Mouse (Mus musculus) small intestine, adult 2 months (tissue): ENCODE results near the gene Anapc5. TPM values are rescaled to one million over a fixed set of nuclear protein-coding genes. Genes with fewer than 3 reads are reported as not detected.

Source experiments
- H3K27ac ChIP-seq: fragments of 200-500 bp; 2 replicates; pipeline ENCODE4 v1.5.1; 2012; ENCODE audit warnings: low read depth, low read length, control low read depth, inconsistent platforms; ENCODE audit not compliant: insufficient read depth
- H3K27me3 ChIP-seq: fragments of 200-500 bp; 2 replicates; pipeline ENCODE4 v1.6.1; 2012; ENCODE audit warnings: mild to moderate bottlenecking, moderate library complexity, low read length, inconsistent platforms; ENCODE audit not compliant: control insufficient read depth, insufficient read depth
- H3K36me3 ChIP-seq: fragments of 200-500 bp; 2 replicates; pipeline ENCODE4 v1.6.1; 2012; ENCODE audit warnings: mild to moderate bottlenecking, low read length, control low read depth, inconsistent platforms; ENCODE audit not compliant: control insufficient read depth, insufficient read depth
- H3K4me1 ChIP-seq: fragments of 200-500 bp; 2 replicates; pipeline ENCODE4 v1.6.1; 2012; ENCODE audit warnings: low read length, inconsistent platforms, mixed read lengths; ENCODE audit not compliant: control insufficient read depth, insufficient read depth, insufficient read length
- H3K4me3 ChIP-seq: fragments of 200-500 bp; 2 replicates; pipeline ENCODE4 v1.5.1; 2012; ENCODE audit warnings: low read depth, mild to moderate bottlenecking, control low read depth, inconsistent platforms, low read length, moderate library complexity
- CTCF ChIP-seq: fragments of 200-500 bp; IDR thresholded peaks from 2 replicates; pipeline ENCODE4 v1.5.1; 2012; ENCODE audit warnings: low read depth, mild to moderate bottlenecking, control low read depth, inconsistent platforms, low read length, moderate library complexity, mixed read lengths; ENCODE audit not compliant: insufficient replicate concordance, insufficient read length; ENCODE audit errors: extremely low read depth
- POLR2A ChIP-seq: fragments of 200-500 bp; IDR thresholded peaks from 2 replicates; pipeline ENCODE4 v1.6.1; 2012; ENCODE audit warnings: low read depth, mild to moderate bottlenecking, control low read depth, inconsistent platforms, low read length, moderate library complexity
- WGBS: fragments of 180-500 bp; shearing (Covaris S2); methylation state at CpG from one replicate; pipeline ENCODE4 v1.1.7; 2018; 5-methylcytosine and 5-hydroxymethylcytosine counted together
- polyA plus RNA-seq: library from polyadenylated mRNA; depleted of rRNA; stranded (reverse); fragments of >200 nt; gene quantifications from 2 replicates; pipeline ENCODE4 v1.2.3, GENCODE M21; 2012; rRNA removed

Anapc5 gene
- polyA plus RNA-seq, 1 experiment, result 94.7 TPM

DNA sequence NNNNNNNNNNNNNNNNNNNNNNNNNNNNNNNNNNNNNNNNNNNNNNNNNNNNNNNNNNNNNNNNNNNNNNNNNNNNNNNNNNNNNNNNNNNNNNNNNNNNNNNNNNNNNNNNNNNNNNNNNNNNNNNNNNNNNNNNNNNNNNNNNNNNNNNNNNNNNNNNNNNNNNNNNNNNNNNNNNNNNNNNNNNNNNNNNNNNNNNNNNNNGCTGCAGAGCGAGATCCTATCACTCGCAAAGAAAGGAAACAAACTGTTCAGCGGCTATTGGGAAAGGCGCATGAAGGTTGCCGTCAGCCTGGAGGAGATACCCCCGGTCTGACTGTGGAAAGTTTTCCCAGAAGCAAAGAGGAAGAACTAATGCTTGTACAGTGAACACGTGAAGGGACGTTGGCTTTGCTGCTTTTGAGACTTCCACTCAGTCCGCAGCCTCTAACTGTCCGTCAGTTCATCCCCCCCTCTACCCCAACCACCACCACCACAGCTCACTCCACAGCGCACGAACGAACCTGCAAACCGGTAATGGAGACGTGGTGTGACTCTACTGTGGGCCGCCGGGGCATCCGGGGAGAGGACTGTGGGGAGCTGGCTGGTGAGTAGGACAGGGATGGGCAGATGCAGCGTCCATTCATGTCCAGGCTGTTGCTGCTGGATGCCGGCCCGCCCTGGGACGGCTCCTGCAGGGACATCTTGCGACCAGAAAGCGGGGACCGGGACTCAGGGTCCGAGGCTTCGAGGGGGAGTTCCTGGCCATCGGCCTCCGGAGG is 57.7 kb downstream of the Anapc5 start:
- Histone ChIP-seq H3K36me3 (peaks cover 3% of the 10 kb centered on the region; the same call in 1 of the 2 replicates), H3K27me3 (no peaks in the 10 kb centered on the region), H3K4me3 (no peak overlapping the region), H3K27ac (no peak overlapping the region), H3K4me1 (peaks cover 8% of the 10 kb centered on the region)
- 64% methylated on average over 29 of the region's 29 CpGs for WGBS
- no peak for TF ChIP-seq CTCF
- TF ChIP-seq POLR2A, result no peak

GRCm38 (mm10) chr5:122756680-122757079 is 64.5 kb downstream of the Anapc5 start:
- Histone ChIP-seq H3K27me3 (no peaks in the 10 kb centered on the region), H3K4me1 (peaks cover 4% of the 10 kb centered on the region; the same call in 1 of the 2 replicates), H3K36me3 (peaks cover 3% of the 10 kb centered on the region; the same call in 1 of the 2 replicates), H3K27ac (no peak overlapping the region), H3K4me3 (no peak overlapping the region)
- no peak for TF ChIP-seq CTCF
- TF ChIP-seq POLR2A, result no peak
- WGBS, result 78% methylated on average over 7 of the region's 7 CpGs

GRCm38 (mm10) chr5:122756144-122756543 is 65.0 kb downstream of the Anapc5 start:
- H3K27ac ChIP-seq, result no peak overlapping the region
- H3K4me1 ChIP-seq, result peaks cover 4% of the 10 kb centered on the region; the same call in 1 of the 2 replicates
- H3K27me3 ChIP-seq, result no peaks in the 10 kb centered on the region
- peaks cover 3% of the 10 kb centered on the region; the same call in 1 of the 2 replicates for H3K36me3 ChIP-seq
- WGBS, result 81% methylated on average over 6 of the region's 6 CpGs
- H3K4me3 ChIP-seq, result no peak overlapping the region
- TF ChIP-seq CTCF (no peak), POLR2A (no peak)

- Histone ChIP-seq H3K4me3 (no peak overlapping the region), H3K4me1 (no peaks in the 10 kb centered on the region), H3K27ac (no peak overlapping the region), H3K36me3 (peaks cover 3% of the 10 kb centered on the region; the same call in 1 of the 2 replicates), H3K27me3 (no peaks in the 10 kb centered on the region)
- TF ChIP-seq CTCF, result no peak
- TF ChIP-seq POLR2A, result no peak
- WGBS, result 95% methylated on average over 4 of the region's 4 CpGs
These were observed 65.5 kb downstream of the Anapc5 start for GRCm38 (mm10) chr5:122755620-122756019.

DNA sequence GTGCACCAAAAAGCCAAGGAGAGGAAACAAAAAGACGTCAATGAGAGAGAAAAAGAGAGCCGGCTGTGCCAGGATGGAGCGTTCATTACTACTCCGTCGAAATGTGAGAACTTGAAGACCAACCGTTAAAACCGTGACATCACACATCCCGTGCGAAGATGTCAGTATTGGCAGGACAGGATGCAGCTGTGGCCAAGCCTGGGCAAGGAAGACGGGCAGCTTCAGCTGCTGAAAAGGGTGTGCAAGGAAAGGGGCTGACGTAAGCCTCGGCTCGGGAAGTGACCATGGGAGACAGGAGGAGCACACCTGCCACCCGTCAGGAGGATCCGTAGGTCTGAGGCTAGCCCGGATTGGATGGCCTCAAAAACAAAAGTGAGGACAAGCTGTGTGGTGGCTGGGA is 66.7 kb downstream of the Anapc5 start:
- no peaks in the 10 kb centered on the region for H3K4me1 ChIP-seq
- no peak overlapping the region for H3K27ac ChIP-seq
- TF ChIP-seq CTCF, result no peak
- H3K36me3 ChIP-seq, result peaks cover 3% of the 10 kb centered on the region; the same call in 1 of the 2 replicates
- 85% methylated on average over 16 of the region's 16 CpGs for WGBS
- H3K4me3 ChIP-seq, result no peak overlapping the region
- H3K27me3 ChIP-seq, result no peaks in the 10 kb centered on the region

GRCm38 (mm10) chr5:122747950-122748349 is 73.2 kb downstream of the Anapc5 start:
- WGBS, result 88% methylated on average over 7 of the region's 7 CpGs
- Histone ChIP-seq H3K4me3 (no peak overlapping the region), H3K27ac (no peak overlapping the region), H3K27me3 (no peaks in the 10 kb centered on the region), H3K4me1 (no peaks in the 10 kb centered on the region), H3K36me3 (no peaks in the 10 kb centered on the region; the same call in 1 of the 2 replicates)
- TF ChIP-seq CTCF, result no peak
- TF ChIP-seq POLR2A, result no peak

DNA sequence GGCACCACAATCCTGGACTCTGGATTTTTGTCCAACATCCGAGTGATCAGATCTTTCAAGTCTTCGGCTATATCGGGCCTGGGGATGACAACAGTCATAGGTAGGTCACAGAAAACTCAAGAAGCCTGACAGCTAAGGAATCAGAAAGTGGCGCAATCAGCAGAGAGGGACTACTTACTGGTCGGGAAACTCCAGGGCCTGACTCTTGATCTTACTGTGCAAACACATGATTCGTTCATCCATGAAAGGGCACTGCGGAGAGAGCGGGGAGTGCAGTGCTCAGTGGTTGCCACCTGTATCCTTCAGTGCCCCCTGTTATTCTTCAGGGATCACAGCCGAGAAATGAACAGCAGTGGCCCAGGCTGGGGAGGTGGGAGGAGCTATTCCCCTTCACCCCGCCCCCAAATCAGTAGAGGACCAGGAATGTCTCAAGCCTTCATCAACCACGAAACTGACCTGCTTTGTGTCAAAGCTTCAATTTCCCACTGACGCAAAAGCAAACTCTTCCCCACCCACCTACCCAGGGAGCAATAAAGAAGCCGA is 77.2 kb downstream of the Anapc5 start:
- no peak for TF ChIP-seq POLR2A
- TF ChIP-seq CTCF, result no peak
- H3K27ac ChIP-seq, result no peak overlapping the region
- 89% methylated on average over 13 of the region's 13 CpGs for WGBS
- H3K4me3 ChIP-seq, result no peak overlapping the region
- H3K27me3 ChIP-seq, result no peaks in the 10 kb centered on the region
- H3K36me3 ChIP-seq, result no peaks in the 10 kb centered on the region; the same call in 1 of the 2 replicates
- H3K4me1 ChIP-seq, result no peaks in the 10 kb centered on the region

Other genes starting within 250 kb of the Anapc5 start
- gene Ift81, start 206.8 kb downstream of the Anapc5 start, polyA plus RNA-seq, result 0.09 and 0.15 TPM in 2 replicates
- 12.0 and 24.3 TPM in 2 replicates for gene P2rx7, start 177.4 kb downstream of the Anapc5 start, polyA plus RNA-seq
- gene P2rx4, start 113.8 kb downstream of the Anapc5 start, polyA plus RNA-seq, result 26.6 and 61.9 TPM in 2 replicates
- 6.8 and 6.9 TPM in 2 replicates for gene Camkk2, start 41.9 kb downstream of the Anapc5 start, polyA plus RNA-seq
- gene Rnf34, start 28.7 kb upstream of the Anapc5 start, polyA plus RNA-seq, result 3.0 and 3.7 TPM in 2 replicates
- gene Kdm2b, start 168.5 kb upstream of the Anapc5 start, polyA plus RNA-seq, result 8.6 and 12.0 TPM in 2 replicates
- gene Orai1, start 193.7 kb upstream of the Anapc5 start, polyA plus RNA-seq, result 70.0 and 133 TPM in 2 replicates
- gene Morn3, start 225.7 kb upstream of the Anapc5 start, polyA plus RNA-seq, result not detected in 2 replicates
- gene Tmem120b, start 247.1 kb upstream of the Anapc5 start, polyA plus RNA-seq, result 1.6 and 3.3 TPM in 2 replicates